Mouse (Mus musculus): Measurements from ENCODE around the gene Uhrf1. TPM values are rescaled to one million over a fixed set of nuclear protein-coding genes. Genes with fewer than 3 reads are reported as not detected.

The Uhrf1 gene
- polyA plus RNA-seq, 1 experiment from 2014 or later, result 7.0 TPM

DNA sequence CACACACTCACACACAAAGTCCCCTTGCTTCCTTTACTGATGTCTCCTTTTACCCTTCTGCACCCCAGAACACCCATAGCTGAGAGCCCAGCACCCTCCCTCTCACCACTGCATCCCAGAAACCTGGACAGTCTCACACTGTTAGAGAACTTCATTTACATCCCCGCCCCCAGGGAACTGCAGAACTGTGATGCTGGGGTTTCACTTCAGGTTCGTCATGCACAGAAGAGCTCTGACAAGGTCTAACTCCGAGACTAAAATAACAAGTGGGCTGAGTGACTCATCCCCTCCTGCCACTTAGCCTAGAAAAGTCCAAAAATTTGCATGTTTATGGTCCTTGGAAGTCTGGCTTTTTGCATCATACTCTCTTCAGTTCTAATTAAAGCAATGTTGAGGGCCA lies 36.9 kb upstream of the Uhrf1 start:
- Histone ChIP-seq H3K4me3 (ENCODE audit: low read depth, low read length) (no peak overlapping the region), H3K27me3 (replicated peaks; ENCODE audit: insufficient read depth, low read length) (no peaks in the 10 kb centered on the region), H3K4me2 (replicated peaks; ENCODE audit: low read depth, low read length) (no peak overlapping the region), H3K9ac (replicated peaks; ENCODE audit: low read depth) (no peak overlapping the region), H3K36me3 (ENCODE audit: insufficient read depth, low read length) (peaks cover 4% of the 10 kb centered on the region; the same call in 1 of the 2 replicates), H3K9me3 (ENCODE audit: low read length) (no peaks in the 10 kb centered on the region), H3K27ac (ENCODE audit: low read length) (no peak overlapping the region), H3K4me1 (ENCODE audit: insufficient read depth, low read depth, low read length) (no peaks in the 10 kb centered on the region; the same call in 1 of the 2 replicates)
- DNase-seq (ENCODE audit: low spot score) (peak; percentile 49), ATAC-seq (no peak)
- 50% methylated on average over 3 of the region's 3 CpGs for WGBS
- no peak for TF ChIP-seq CTCF (IDR thresholded peaks at IDR 0.05)
- TF ChIP-seq EP300 (IDR thresholded peaks at IDR 0.05), result no peak

DNA sequence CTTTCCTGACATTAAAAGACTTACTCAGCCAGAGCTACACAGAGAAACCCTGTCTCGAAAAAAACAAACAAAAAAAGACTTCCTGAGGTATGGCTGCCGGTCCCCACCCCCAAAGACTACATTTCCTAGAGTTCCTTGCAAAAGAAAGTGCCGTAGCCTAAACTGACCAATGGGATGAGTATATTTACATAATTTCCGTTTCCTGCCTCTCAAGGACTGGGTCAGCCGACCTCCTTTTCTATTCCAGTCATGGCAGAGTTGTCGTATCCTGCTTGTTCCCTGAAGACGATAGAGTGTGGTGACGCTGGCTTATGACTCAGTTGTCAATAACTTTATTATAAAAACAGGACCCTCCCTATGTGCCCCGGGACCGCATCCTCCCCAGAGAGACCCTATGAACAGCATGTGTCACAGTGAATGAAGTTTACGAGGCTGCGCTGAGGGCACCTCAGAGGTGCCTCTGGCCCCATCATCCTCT lies 33.9 kb upstream of the Uhrf1 start:
- Histone ChIP-seq H3K27ac (ENCODE audit: low read length) (peak overlapping the region; percentile 71), H3K4me3 (ENCODE audit: low read depth, low read length) (peak overlapping the region; percentile 37), H3K9me3 (ENCODE audit: low read length) (no peaks in the 10 kb centered on the region), H3K27me3 (replicated peaks; ENCODE audit: insufficient read depth, low read length) (no peaks in the 10 kb centered on the region), H3K36me3 (ENCODE audit: insufficient read depth, low read length) (peaks cover 8% of the 10 kb centered on the region; the same call in 1 of the 2 replicates), H3K9ac (replicated peaks; ENCODE audit: low read depth) (no peak overlapping the region), H3K4me1 (ENCODE audit: insufficient read depth, low read depth, low read length) (no peaks in the 10 kb centered on the region; the same call in 1 of the 2 replicates), H3K4me2 (replicated peaks; ENCODE audit: low read depth, low read length) (peak overlapping the region; percentile 64)
- DNase-seq (ENCODE audit: low spot score) (peak; percentile 97), ATAC-seq (peak; percentile 91)
- 19% methylated on average over 12 of the region's 12 CpGs for WGBS
- TF ChIP-seq EP300 (IDR thresholded peaks at IDR 0.05) (peak; percentile 75), CTCF (IDR thresholded peaks at IDR 0.05) (no peak)

DNA sequence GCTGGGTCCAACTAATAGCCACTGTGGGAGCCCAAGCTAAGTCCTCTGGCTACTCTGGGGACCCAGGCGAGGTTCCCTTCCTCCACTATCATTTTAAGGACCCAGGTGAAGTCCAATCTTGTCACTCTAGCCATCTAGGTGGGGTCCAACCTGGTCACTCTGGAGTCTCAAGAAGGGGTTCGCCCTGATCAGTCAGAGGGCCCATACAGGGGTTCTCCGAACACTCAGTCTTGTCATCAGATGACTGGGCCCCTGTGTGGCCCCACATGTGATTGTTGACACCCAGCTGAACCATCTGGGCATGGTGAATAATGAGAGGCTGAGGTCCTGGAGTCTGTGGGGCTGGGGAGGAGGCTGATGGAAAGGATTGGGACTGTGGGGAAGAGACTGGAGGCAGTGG lies 33.4 kb upstream of the Uhrf1 start:
- 65% methylated on average over 3 of the region's 3 CpGs for WGBS
- ATAC-seq, result 0 out of 2 replicates have a peak, but pooled peaks have one; percentile 0

DNA sequence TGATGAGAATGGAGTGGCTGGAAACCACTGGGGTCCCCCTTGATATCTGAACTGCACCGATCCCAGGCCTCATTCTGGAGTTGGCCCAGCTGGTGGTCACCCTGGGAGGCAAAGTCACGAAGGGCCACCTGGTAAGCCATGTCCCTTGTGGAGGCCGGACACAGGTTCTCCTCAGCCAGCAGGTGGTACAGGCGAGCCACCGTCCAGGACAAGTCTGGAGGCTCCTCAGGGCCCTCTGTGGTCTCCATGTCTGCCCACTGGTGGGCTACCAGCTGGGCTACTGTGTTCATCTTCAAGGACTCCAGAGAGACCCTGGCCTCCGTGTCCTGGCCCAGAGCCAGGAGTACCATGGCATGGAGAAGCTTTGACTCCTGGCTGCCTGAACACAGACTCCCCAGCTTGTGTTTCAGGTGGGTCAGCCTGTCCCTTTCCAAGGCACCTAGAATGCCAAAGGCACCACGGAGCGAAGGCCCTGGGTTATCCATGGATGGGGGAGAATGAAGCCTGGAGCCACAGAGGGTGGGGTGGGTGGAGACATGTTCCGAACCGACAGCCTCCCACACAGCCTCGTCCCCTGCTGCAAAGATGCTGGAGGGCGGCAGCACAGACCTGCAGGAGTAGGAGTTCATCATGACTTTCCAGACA lies 31.4 kb upstream of the Uhrf1 start:
- no peak overlapping the region for H3K27ac ChIP-seq (ENCODE audit: low read length)
- peaks cover 8% of the 10 kb centered on the region; the same call in 1 of the 2 replicates for H3K36me3 ChIP-seq (ENCODE audit: insufficient read depth, low read length)
- no peak for DNase-seq (ENCODE audit: low spot score)
- H3K4me3 ChIP-seq (ENCODE audit: low read depth, low read length), result no peak overlapping the region
- TF ChIP-seq CTCF (IDR thresholded peaks at IDR 0.05) (no peak), EP300 (IDR thresholded peaks at IDR 0.05) (no peak)
- no peak overlapping the region for H3K4me2 ChIP-seq (replicated peaks; ENCODE audit: low read depth, low read length)
- no peak for ATAC-seq
- WGBS, result 80% methylated on average over 12 of the region's 12 CpGs
- no peaks in the 10 kb centered on the region for H3K27me3 ChIP-seq (replicated peaks; ENCODE audit: insufficient read depth, low read length)
- no peak overlapping the region for H3K9ac ChIP-seq (replicated peaks; ENCODE audit: low read depth)
- H3K4me1 ChIP-seq (ENCODE audit: insufficient read depth, low read depth, low read length), result no peaks in the 10 kb centered on the region; the same call in 1 of the 2 replicates
- H3K9me3 ChIP-seq (ENCODE audit: low read length), result no peaks in the 10 kb centered on the region

More for the DNA sequence above, 33.4 kb upstream of the Uhrf1 start:
- peak overlapping the region; percentile 37; the same call in 1 of the 2 replicates for H3K4me3 ChIP-seq (ENCODE audit: low read depth, low read length)
- H3K9ac ChIP-seq (replicated peaks; ENCODE audit: low read depth), result no peak overlapping the region
- DNase-seq (ENCODE audit: low spot score), result no peak
- no peaks in the 10 kb centered on the region for H3K27me3 ChIP-seq (replicated peaks; ENCODE audit: insufficient read depth, low read length)
- H3K27ac ChIP-seq (ENCODE audit: low read length), result peak overlapping the region; percentile 71
- H3K4me2 ChIP-seq (replicated peaks; ENCODE audit: low read depth, low read length), result peak overlapping the region; percentile 64
- peaks cover 8% of the 10 kb centered on the region; the same call in 1 of the 2 replicates for H3K36me3 ChIP-seq (ENCODE audit: insufficient read depth, low read length)
- no peaks in the 10 kb centered on the region; the same call in 1 of the 2 replicates for H3K4me1 ChIP-seq (ENCODE audit: insufficient read depth, low read depth, low read length)
- no peak for TF ChIP-seq CTCF (IDR thresholded peaks at IDR 0.05)
- TF ChIP-seq EP300 (IDR thresholded peaks at IDR 0.05), result no peak
- H3K9me3 ChIP-seq (ENCODE audit: low read length), result no peaks in the 10 kb centered on the region

DNA sequence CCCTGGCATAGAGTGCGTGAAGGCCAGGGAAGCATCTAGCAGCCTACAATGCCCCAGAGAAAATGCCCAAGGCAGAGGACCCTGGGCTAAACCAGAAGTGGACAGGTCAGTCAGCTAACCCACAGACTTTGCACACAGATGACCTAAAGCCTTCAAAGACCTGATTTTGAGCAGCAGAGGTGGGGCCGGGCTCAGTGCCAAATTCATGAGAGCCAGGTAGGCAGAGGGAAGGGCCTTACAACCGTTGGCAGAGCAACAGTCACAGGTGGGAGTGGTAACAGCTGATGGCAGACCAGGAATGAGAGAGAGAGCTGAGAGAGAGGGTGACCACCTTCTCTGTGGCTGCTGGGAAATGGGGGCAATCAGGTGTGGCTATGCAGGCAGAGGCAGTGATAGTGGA lies 30.5 kb upstream of the Uhrf1 start:
- H3K4me1 ChIP-seq (ENCODE audit: insufficient read depth, low read depth, low read length), result peaks cover 2% of the 10 kb centered on the region; the same call in 1 of the 2 replicates
- peaks cover 8% of the 10 kb centered on the region; the same call in 1 of the 2 replicates for H3K36me3 ChIP-seq (ENCODE audit: insufficient read depth, low read length)
- no peaks in the 10 kb centered on the region for H3K27me3 ChIP-seq (replicated peaks; ENCODE audit: insufficient read depth, low read length)
- ATAC-seq (no peak), DNase-seq (ENCODE audit: low spot score) (peak; percentile 80)
- TF ChIP-seq CTCF (IDR thresholded peaks at IDR 0.05) (no peak), EP300 (IDR thresholded peaks at IDR 0.05) (no peak)
- H3K27ac ChIP-seq (ENCODE audit: low read length), result no peak overlapping the region; the same call in 1 of the 2 replicates
- H3K4me3 ChIP-seq (ENCODE audit: low read depth, low read length), result no peak overlapping the region
- 61% methylated on average over 3 of the region's 3 CpGs for WGBS
- no peak overlapping the region for H3K9ac ChIP-seq (replicated peaks; ENCODE audit: low read depth)
- no peak overlapping the region for H3K4me2 ChIP-seq (replicated peaks; ENCODE audit: low read depth, low read length)
- H3K9me3 ChIP-seq (ENCODE audit: low read length), result no peaks in the 10 kb centered on the region

DNA sequence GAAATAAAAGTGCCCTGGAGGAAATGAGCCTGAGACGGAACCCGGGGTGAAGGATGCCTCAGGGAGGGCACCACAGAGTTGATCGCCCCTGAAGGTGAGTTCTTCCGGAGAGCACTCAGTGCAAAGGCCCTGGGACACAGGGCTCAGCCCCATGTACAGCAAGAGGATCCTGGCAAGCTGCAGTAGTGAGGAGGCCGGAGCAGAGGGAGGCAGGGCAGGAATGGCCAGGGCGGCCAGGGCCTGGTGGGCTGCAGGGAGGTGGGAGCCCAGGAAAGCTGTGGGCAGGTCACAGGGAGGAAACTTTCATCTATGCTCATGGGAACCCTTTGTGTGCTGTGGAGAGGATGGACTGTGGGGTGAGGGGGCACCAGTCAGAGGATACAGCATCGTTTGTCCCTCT lies 29.6 kb upstream of the Uhrf1 start:
- H3K4me2 ChIP-seq (replicated peaks; ENCODE audit: low read depth, low read length), result no peak overlapping the region
- H3K36me3 ChIP-seq (ENCODE audit: insufficient read depth, low read length), result peaks cover 8% of the 10 kb centered on the region; the same call in 1 of the 2 replicates
- WGBS, result 73% methylated on average over 7 of the region's 7 CpGs
- no peaks in the 10 kb centered on the region for H3K9me3 ChIP-seq (ENCODE audit: low read length)
- no peak overlapping the region for H3K9ac ChIP-seq (replicated peaks; ENCODE audit: low read depth)
- TF ChIP-seq EP300 (IDR thresholded peaks at IDR 0.05) (no peak), CTCF (IDR thresholded peaks at IDR 0.05) (no peak)
- H3K4me1 ChIP-seq (ENCODE audit: insufficient read depth, low read depth, low read length), result peaks cover 7% of the 10 kb centered on the region; the same call in 1 of the 2 replicates
- no peak overlapping the region for H3K4me3 ChIP-seq (ENCODE audit: low read depth, low read length)
- DNase-seq (ENCODE audit: low spot score) (no peak), ATAC-seq (no peak)
- no peaks in the 10 kb centered on the region for H3K27me3 ChIP-seq (replicated peaks; ENCODE audit: insufficient read depth, low read length)
- no peak overlapping the region for H3K27ac ChIP-seq (ENCODE audit: low read length)

All from lung, postnatal 0 days (tissue).